Mouse (Mus musculus): ENCODE measurements at regions not wholly inside any gene's neighbourhood (a gene's known extent, or its start where the extent isn't known, plus 50 kb on each side); places are given as distances from the start of the nearest gene placed in this dataset.

- Histone ChIP-seq H3K4me1 (ENCODE audit: control insufficient read depth, insufficient read depth, low read length) (peaks cover 10% of the 10 kb centered on the region), H3K27ac (ENCODE audit: insufficient read depth, low read length) (no peak overlapping the region), H3K4me3 (ENCODE audit: insufficient read depth, low read length) (no peak overlapping the region)
- TF ChIP-seq POLR2A (IDR thresholded peaks at IDR 0.05; ENCODE audit: extremely low read depth, insufficient read depth, low read length) (no peak), CTCF (IDR thresholded peaks at IDR 0.05; ENCODE audit: extremely low read depth, insufficient read depth, low read length) (no peak)
Observed at GRCm38 (mm10) chr17:47275796-47276311, 92.8 kb upstream of the Mrps10 start.

DNA sequence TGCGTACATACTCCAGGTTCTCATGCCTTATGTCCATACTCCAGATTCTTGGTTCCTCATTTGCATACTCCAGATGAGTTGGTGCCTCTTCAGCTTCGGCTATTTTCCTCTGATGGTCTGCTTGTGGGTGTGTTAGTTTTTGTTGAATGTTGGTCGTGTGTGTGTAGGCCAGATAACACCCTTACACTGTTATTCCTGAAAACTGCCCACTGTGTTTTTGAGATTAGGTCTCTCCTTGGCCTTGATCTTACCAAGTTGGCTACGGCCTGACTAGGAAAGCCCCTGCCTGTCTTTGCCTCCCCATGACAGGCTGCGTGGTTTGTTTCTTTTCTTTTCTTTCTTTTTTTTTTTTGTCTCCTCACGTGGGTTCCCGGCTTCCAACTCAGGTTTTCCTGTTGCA, 95.4 kb upstream of the Mrps10 start:
- TF ChIP-seq CTCF (IDR thresholded peaks at IDR 0.05; ENCODE audit: extremely low read depth, insufficient read depth, low read length) (no peak), POLR2A (IDR thresholded peaks at IDR 0.05; ENCODE audit: extremely low read depth, insufficient read depth, low read length) (no peak)
- Histone ChIP-seq H3K27ac (ENCODE audit: insufficient read depth, low read length) (no peak overlapping the region), H3K4me1 (ENCODE audit: control insufficient read depth, insufficient read depth, low read length) (peaks cover 10% of the 10 kb centered on the region), H3K4me3 (ENCODE audit: insufficient read depth, low read length) (no peak overlapping the region)

DNA sequence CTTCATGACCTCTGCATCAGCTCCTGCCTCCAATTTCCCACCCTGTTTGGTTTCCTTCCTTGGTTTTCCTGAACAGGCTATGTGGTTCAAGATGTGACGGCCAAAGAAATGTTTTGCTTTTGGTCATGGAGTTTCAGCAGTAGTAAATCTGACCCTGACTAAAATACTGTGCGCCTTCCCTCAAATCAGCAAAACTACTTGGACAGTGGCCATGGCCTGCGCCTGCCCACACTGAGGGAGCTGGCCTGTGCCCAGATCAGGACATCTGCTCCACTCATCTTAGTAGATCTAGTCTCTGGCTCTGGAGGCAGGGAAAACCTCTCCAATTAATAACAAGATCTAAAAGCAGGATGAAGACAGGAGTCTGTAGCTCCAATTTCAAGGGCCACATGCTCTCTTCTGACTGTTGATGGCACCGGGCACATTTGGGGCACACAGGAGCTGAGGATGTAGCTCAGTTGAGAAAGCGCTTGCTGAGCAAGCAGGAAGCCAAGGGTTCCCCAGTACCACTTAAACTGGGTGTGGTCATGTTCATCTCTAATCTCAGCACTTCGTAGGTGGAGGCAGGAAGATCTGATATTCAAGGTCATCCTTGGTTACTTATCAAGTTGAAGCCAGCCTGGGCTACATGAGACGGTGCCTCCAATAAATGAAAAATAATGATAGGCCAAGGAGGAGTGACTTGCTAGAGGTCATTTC, 96.6 kb upstream of the Mrps10 start:
- peaks cover 8% of the 10 kb centered on the region for H3K4me1 ChIP-seq (ENCODE audit: control insufficient read depth, insufficient read depth, low read length)
- H3K27ac ChIP-seq (ENCODE audit: insufficient read depth, low read length) = no peak overlapping the region
- TF ChIP-seq CTCF (IDR thresholded peaks at IDR 0.05; ENCODE audit: extremely low read depth, insufficient read depth, low read length) (no peak), POLR2A (IDR thresholded peaks at IDR 0.05; ENCODE audit: extremely low read depth, insufficient read depth, low read length) (no peak)
- H3K4me3 ChIP-seq (ENCODE audit: insufficient read depth, low read length) = no peak overlapping the region

DNA sequence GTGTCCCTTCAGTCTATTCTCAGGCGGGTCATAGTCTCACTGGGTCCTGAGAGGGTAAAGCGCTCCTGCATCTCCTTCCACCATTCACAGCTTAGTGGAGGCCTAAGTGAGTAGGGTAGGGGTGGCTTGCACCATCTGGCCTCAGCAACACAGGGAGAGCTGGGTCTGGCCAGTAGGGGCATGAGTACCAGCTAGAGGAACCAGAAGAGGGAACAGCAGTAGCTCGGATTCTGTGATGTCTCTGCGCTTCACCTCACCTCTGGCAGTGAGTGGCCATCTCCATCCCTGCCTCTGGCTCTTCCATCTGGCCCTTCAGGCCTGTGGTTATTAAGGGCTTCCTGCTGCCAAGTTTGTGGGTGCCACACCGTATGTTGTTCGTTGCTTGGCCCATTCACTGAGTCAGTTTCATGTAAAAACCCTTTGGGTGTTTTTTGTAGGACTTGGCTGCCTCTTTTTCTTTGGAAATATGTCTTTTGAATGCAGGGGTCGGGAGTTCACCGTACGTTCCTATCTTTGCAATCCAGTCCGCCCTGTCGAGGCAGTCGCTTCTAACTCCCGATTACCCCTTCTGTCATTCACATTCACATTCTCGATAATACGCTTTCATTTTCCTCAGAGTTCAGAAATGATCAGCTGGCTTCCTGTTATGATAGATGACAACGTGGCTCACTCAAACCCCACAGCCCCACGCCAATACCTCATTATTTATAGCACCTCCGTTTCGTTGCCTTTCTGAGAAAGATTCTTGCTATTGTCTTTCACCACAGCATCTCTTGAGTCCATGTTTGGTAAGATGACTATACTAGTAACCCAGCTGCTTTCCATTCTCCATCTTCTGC, 99.4 kb upstream of the Mrps10 start:
- H3K4me3 ChIP-seq (ENCODE audit: insufficient read depth, low read length) = no peak overlapping the region
- no peak overlapping the region for H3K27ac ChIP-seq (ENCODE audit: insufficient read depth, low read length)
- H3K4me1 ChIP-seq (ENCODE audit: control insufficient read depth, insufficient read depth, low read length) = peaks cover 12% of the 10 kb centered on the region
- no peak for TF ChIP-seq POLR2A (IDR thresholded peaks at IDR 0.05; ENCODE audit: extremely low read depth, insufficient read depth, low read length)
- TF ChIP-seq CTCF (IDR thresholded peaks at IDR 0.05; ENCODE audit: extremely low read depth, insufficient read depth, low read length) = no peak

DNA sequence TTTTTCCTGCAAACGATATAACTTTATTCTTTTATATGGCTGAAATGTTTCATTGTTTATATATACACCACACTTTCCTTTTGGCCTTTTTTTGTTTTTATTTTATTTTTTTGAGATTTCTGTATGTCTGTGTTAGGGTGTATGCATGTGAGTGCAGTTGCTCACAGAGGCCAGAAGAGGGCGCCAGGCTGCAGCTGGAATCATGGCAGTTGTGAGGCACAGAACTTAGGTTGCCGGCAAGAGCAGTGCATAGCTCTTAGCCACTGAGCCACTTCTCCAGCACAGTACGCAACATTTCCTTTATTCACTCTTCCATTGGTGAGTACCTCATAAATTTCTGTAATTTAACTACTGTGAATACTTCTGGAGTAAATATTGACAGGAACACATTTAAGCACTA, 100.8 kb upstream of the Mrps10 start:
- Histone ChIP-seq H3K27ac (ENCODE audit: insufficient read depth, low read length) (no peak overlapping the region), H3K4me1 (ENCODE audit: control insufficient read depth, insufficient read depth, low read length) (peaks cover 12% of the 10 kb centered on the region), H3K4me3 (ENCODE audit: insufficient read depth, low read length) (no peak overlapping the region)
- no peak for TF ChIP-seq POLR2A (IDR thresholded peaks at IDR 0.05; ENCODE audit: extremely low read depth, insufficient read depth, low read length)
- TF ChIP-seq CTCF (IDR thresholded peaks at IDR 0.05; ENCODE audit: extremely low read depth, insufficient read depth, low read length) = peak; percentile 18; the same call in 1 of the 2 replicates

- peaks cover 8% of the 10 kb centered on the region for H3K4me1 ChIP-seq (ENCODE audit: control insufficient read depth, insufficient read depth, low read length)
- no peak for TF ChIP-seq CTCF (IDR thresholded peaks at IDR 0.05; ENCODE audit: extremely low read depth, insufficient read depth, low read length)
- no peak for TF ChIP-seq POLR2A (IDR thresholded peaks at IDR 0.05; ENCODE audit: extremely low read depth, insufficient read depth, low read length)
- H3K4me3 ChIP-seq (ENCODE audit: insufficient read depth, low read length) = no peak overlapping the region
- H3K27ac ChIP-seq (ENCODE audit: insufficient read depth, low read length) = no peak overlapping the region
Observed at GRCm38 (mm10) chr17:47267076-47267475, 101.6 kb upstream of the Mrps10 start.

- no peak overlapping the region for H3K27ac ChIP-seq (ENCODE audit: insufficient read depth, low read length)
- H3K4me3 ChIP-seq (ENCODE audit: insufficient read depth, low read length) = no peak overlapping the region
- H3K4me1 ChIP-seq (ENCODE audit: control insufficient read depth, insufficient read depth, low read length) = peaks cover 5% of the 10 kb centered on the region
- TF ChIP-seq CTCF (IDR thresholded peaks at IDR 0.05; ENCODE audit: extremely low read depth, insufficient read depth, low read length) (no peak), POLR2A (IDR thresholded peaks at IDR 0.05; ENCODE audit: extremely low read depth, insufficient read depth, low read length) (no peak)
Observed at GRCm38 (mm10) chr17:47266335-47266734, 102.4 kb upstream of the Mrps10 start.

- no peak overlapping the region for H3K27ac ChIP-seq (ENCODE audit: insufficient read depth, low read length)
- H3K4me1 ChIP-seq (ENCODE audit: control insufficient read depth, insufficient read depth, low read length) = peaks cover 5% of the 10 kb centered on the region
- TF ChIP-seq CTCF (IDR thresholded peaks at IDR 0.05; ENCODE audit: extremely low read depth, insufficient read depth, low read length) (no peak), POLR2A (IDR thresholded peaks at IDR 0.05; ENCODE audit: extremely low read depth, insufficient read depth, low read length) (no peak)
- no peak overlapping the region for H3K4me3 ChIP-seq (ENCODE audit: insufficient read depth, low read length)
Observed at GRCm38 (mm10) chr17:47262986-47263385, 105.7 kb upstream of the Mrps10 start.

GRCm38 (mm10) chr17:47262141-47262540, 106.5 kb upstream of the Mrps10 start:
- peaks cover 5% of the 10 kb centered on the region for H3K4me1 ChIP-seq (ENCODE audit: control insufficient read depth, insufficient read depth, low read length)
- H3K4me3 ChIP-seq (ENCODE audit: insufficient read depth, low read length) = no peak overlapping the region
- TF ChIP-seq POLR2A (IDR thresholded peaks at IDR 0.05; ENCODE audit: extremely low read depth, insufficient read depth, low read length) = no peak
- no peak for TF ChIP-seq CTCF (IDR thresholded peaks at IDR 0.05; ENCODE audit: extremely low read depth, insufficient read depth, low read length)
- no peak overlapping the region for H3K27ac ChIP-seq (ENCODE audit: insufficient read depth, low read length)

Data from cortical plate, adult 2 months (tissue).